Mouse (Mus musculus) CD4-positive naive resting alpha-beta T cell, adult 57 days (primary cell): ENCODE data around the gene Dus3l. TPM values are rescaled to one million over a fixed set of nuclear protein-coding genes. Genes with fewer than 3 reads are reported as not detected.

Source experiments
- total RNA-seq: library from RNA; stranded (reverse); gene quantifications from one replicate; pipeline ENCODE4 v1.2.4, GENCODE M21; 2023

Dus3l gene
- 60.2 TPM for total RNA-seq

DNA sequence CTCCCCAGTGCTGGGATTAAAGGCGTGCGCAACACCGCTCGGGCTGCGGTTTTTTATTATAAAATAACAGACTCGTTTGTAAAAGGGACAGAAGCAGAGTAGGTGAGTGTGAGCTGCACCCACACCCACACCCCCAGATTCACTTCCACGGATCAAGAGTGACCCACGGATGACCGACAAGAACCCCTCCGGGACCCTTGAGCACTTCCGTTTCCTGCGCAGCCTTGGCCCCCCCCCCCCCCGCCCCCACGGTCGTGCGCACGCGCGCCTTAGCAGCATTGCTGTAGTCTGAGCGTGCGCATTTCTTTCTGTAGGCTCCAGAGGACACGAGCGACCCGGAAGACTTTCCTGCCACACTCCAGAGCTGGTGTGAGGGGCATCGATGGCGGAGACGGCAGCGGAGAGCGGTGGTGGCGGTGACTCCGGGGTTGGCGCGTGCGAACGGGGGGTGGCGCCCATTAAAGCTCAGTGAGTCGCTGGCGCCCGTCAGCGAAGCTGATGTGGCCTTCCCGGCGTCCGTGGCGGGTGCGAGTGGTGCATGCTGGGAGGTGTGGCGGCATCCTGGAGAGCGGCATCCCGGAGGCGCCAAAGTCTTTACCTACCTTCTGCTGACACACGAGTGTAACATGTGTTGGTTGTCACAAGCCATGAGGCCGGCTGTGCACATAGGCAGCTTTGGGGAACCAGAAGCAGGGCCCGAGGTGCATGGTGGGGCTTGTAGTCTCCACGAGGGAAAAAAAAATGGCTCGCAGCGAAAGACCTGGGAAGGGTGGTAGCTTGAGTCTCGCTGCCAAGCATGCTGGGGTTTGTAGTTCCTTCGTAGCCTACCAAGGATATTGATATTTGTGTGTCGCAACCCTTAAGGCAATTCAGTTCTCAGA, at the start of gene Dus3l:
Gene Dus3l (plus strand): TSS at position 284 of the 881 bp plus-strand sequence.

DNA sequence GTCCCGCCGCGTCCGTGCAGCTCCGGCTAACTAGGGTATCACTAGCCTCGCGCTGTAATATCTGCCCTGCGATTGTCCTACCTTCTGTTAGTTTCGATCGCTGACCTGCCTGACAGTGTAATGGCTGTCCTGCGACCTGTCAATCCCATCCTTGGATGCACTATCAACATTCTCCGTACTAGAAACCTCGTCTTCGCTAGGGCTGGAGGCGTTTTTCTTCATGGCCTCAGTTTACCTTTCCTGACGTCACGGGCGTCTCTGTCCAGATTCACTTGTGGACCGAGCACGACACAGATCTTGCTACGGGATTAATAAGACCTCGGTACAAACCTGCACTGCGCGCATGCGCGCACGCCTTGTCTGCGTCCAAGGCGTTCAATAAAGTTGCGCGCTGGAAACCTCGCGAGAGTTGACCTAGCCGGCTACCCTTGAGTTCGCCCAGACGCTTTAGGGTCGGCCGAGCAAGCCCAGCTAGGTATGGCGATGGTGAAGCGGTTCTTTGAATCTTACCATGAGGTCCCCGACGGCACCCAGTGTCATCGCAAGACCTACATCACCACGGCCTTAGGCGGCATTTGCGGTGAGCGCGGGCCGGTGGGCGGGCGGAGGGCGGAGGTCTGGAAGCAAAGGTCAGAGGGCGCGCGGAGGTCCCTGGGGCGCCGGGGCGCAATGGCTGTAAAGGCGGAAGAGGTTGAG, 47.0 kb upstream of the Dus3l start, which contains the start of the genes Ndufa11 and Vmac:
Gene Ndufa11 (plus strand): TSS at position 405 of the 696 bp plus-strand sequence.
Gene Vmac (minus strand): TSS at position 660 of the 696 bp plus-strand sequence.

DNA sequence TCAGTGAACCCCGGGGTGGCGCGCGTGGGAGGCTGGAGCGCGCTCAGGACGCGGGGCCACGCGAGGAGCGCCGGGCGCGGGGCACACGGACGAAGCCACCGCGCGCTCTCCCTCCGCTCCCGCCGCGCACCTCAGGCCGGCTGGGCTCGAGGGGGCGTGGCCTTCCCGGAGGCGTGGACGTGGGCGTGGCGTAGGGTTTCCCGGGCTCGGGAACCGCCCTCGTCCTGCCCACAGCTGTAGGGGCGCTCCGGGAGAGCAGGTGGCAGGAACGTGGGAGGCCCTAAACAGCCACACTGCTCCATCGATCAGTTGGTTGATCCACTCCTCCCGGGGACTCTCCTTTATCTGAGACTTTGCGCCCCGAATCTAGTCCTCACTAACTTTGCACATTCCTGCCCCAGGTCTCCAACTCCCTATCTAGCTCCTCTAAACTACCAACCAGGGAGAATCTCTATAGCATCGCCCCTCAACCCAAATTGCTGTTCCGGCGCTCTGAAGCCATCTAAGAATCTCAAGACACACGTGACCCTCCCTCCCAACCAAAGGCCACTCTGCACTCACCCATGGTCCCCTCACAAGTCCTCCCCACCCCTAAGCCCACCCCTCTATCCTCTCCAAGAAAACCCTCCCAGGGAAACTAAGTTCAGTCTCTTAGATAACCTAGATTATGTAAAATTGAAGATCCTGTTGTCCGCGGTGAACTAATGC, 7.0 kb upstream of the Dus3l start, which contains the start of gene Nrtn:
Gene Nrtn (minus strand): TSS at position 115 of the 708 bp plus-strand sequence.

DNA sequence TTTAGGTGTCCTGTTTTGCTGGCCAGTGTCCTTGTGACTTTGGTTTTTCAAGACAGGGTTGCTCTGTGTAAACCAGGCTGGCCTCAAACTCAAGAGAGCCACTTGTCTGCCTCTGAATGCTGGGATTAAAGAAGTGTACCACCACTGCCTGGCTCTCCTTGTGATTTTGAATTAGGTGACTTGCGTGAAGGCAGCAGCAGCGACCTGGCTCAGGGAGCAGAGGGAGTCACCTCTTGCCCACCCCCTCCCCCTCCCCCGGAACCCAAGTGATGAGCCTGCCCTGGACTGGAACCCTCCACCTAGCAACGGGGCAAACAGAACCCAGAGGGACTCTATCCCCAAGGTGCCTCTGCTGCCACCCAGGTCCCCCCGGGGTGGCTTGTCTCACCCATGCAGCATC, 5.4 kb downstream of the Dus3l start, which contains the start of gene Prr22:
Gene Prr22 (plus strand): TSS at position 301 of the 400 bp plus-strand sequence.

Other genes with a start within 250 kb of the Dus3l start
- 12.2 TPM for gene Gm20219, start 210.4 kb upstream of the Dus3l start, total RNA-seq
- gene Safb2, start 180.2 kb upstream of the Dus3l start, total RNA-seq, result 425 TPM
- 300 TPM for gene Safb, start 179.9 kb upstream of the Dus3l start, total RNA-seq
- gene 2410015M20Rik, start 155.0 kb upstream of the Dus3l start, total RNA-seq, result 94.2 TPM
- gene Rpl36, start 151.3 kb upstream of the Dus3l start, total RNA-seq, result 1,819 TPM
- 51.3 TPM for gene Lonp1, start 137.9 kb upstream of the Dus3l start, total RNA-seq
- 0.59 TPM for gene Catsperd, start 136.6 kb upstream of the Dus3l start, total RNA-seq
- gene Ranbp3, start 91.5 kb upstream of the Dus3l start, total RNA-seq, result 111 TPM
- gene Ndufa11, start 47.0 kb upstream of the Dus3l start, total RNA-seq, result 64.4 TPM
- 10.4 TPM for gene Vmac, start 46.7 kb upstream of the Dus3l start, total RNA-seq
- gene Nrtn, start 7.2 kb upstream of the Dus3l start, total RNA-seq, result not detected
- 1.5 TPM for gene Prr22, start 5.5 kb downstream of the Dus3l start, total RNA-seq
- 17.7 TPM for gene Rfx2, start 66.3 kb downstream of the Dus3l start, total RNA-seq
- gene Acsbg2, start 109.7 kb downstream of the Dus3l start, total RNA-seq, result not detected
- gene 1700061G19Rik, start 110.7 kb downstream of the Dus3l start, total RNA-seq, result 0.65 TPM
- gene Mllt1, start 170.7 kb downstream of the Dus3l start, total RNA-seq, result 37.9 TPM
- gene Acer1, start 217.4 kb downstream of the Dus3l start, total RNA-seq, result not detected
- 28.6 TPM for gene Clpp, start 225.5 kb downstream of the Dus3l start, total RNA-seq
- gene Alkbh7, start 232.6 kb downstream of the Dus3l start, total RNA-seq, result 12.4 TPM
- gene Pspn, start 235.3 kb downstream of the Dus3l start, total RNA-seq, result not detected
- gene Gtf2f1, start 246.5 kb downstream of the Dus3l start, total RNA-seq, result 57.0 TPM
- not detected for gene Gm17949, start 246.7 kb downstream of the Dus3l start, total RNA-seq